Mouse (Mus musculus): ENCODE data around the gene Rcbtb1. TPM values are rescaled to one million over a fixed set of nuclear protein-coding genes. Genes with fewer than 3 reads are reported as not detected.

Rcbtb1 gene
- polyA plus RNA-seq, 1 experiment from 2014 or later, result 13.6 TPM

Other genes with a start within 250 kb of the Rcbtb1 start
- not detected in 2 replicates for gene 1700129C05Rik, start 58.3 kb upstream of the Rcbtb1 start, polyA plus RNA-seq (2015; fragmentation: Nextera tagmentation; extraction: Ambion mirVana)
- not detected in 2 replicates for gene Gm5142, start 22.5 kb upstream of the Rcbtb1 start, polyA plus RNA-seq (2015; fragmentation: Nextera tagmentation; extraction: Ambion mirVana)
- not detected in 2 replicates for gene Gm6904, start 59.0 kb downstream of the Rcbtb1 start, polyA plus RNA-seq (2015; fragmentation: Nextera tagmentation; extraction: Ambion mirVana)
- 0.19 TPM in 1 of 2 replicates, not detected in the other for gene Phf11a, start 96.3 kb downstream of the Rcbtb1 start, polyA plus RNA-seq (2015; fragmentation: Nextera tagmentation; extraction: Ambion mirVana)
- gene Phf11b, start 140.1 kb downstream of the Rcbtb1 start, polyA plus RNA-seq (2015; fragmentation: Nextera tagmentation; extraction: Ambion mirVana), result 0.89 and 1.6 TPM in 2 replicates
- gene Phf11d, start 164.3 kb downstream of the Rcbtb1 start, polyA plus RNA-seq (2015; fragmentation: Nextera tagmentation; extraction: Ambion mirVana), result 2.4 and 3.5 TPM in 2 replicates
- 0.25 and 0.28 TPM in 2 replicates for gene Phf11c, start 194.2 kb downstream of the Rcbtb1 start, polyA plus RNA-seq (2015; fragmentation: Nextera tagmentation; extraction: Ambion mirVana)
- gene Setdb2, start 239.7 kb downstream of the Rcbtb1 start, polyA plus RNA-seq (2015; fragmentation: Nextera tagmentation; extraction: Ambion mirVana), result 4.5 and 7.7 TPM in 2 replicates
- 23.0 and 23.1 TPM in 2 replicates for gene Cab39l, start 239.8 kb downstream of the Rcbtb1 start, polyA plus RNA-seq (2015; fragmentation: Nextera tagmentation; extraction: Ambion mirVana)